Mouse (Mus musculus) hindbrain, embryonic 16.5 days (tissue): ENCODE results near the gene Zbtb20. TPM values are rescaled to one million over a fixed set of nuclear protein-coding genes. Genes with fewer than 3 reads are reported as not detected.
A peak's percentile ranks its signal among the peaks of the same experiment; 100 is the strongest.

Experiments used
- ATAC-seq: fragments of 200-750 bp; cut with Nextera tagmentation; 2 replicates; pipeline ENCODE4 v1.8.0; 2017; ENCODE audit warnings: moderate TSS enrichment, moderate library complexity
- H3K27ac ChIP-seq: fragments of 300-500 bp; sonication (generic); 2 replicates; pipeline ENCODE4 v1.5.1; 2014; ENCODE audit warnings: low read depth, mild to moderate bottlenecking, control low read depth, low read length, moderate library complexity
- H3K27me3 ChIP-seq: fragments of 300-500 bp; sonication (generic); replicated peaks from 2 replicates; pipeline ENCODE4 v1.6.1; 2014; ENCODE audit warnings: low read length; ENCODE audit not compliant: control insufficient read depth, insufficient read depth
- H3K36me3 ChIP-seq: fragments of 300-500 bp; sonication (generic); 2 replicates; pipeline ENCODE4 v1.6.1; 2014; ENCODE audit warnings: mild to moderate bottlenecking, low read length, moderate library complexity, mixed read lengths; ENCODE audit not compliant: control insufficient read depth, insufficient read depth
- H3K4me1 ChIP-seq: fragments of 300-500 bp; sonication (generic); 2 replicates; pipeline ENCODE4 v1.6.1; 2014; ENCODE audit warnings: low read depth, low read length; ENCODE audit not compliant: control insufficient read depth, insufficient read depth
- H3K4me2 ChIP-seq: fragments of 300-500 bp; sonication (generic); 2 replicates; pipeline ENCODE4 v1.6.1; 2014; ENCODE audit warnings: mild to moderate bottlenecking, low read length, control low read depth, moderate library complexity
- H3K4me3 ChIP-seq: fragments of 300-500 bp; sonication (generic); 2 replicates; pipeline ENCODE4 v1.5.1; 2014; ENCODE audit warnings: mild to moderate bottlenecking, low read length, control low read depth, moderate library complexity
- H3K9ac ChIP-seq: fragments of 300-500 bp; sonication (generic); 2 replicates; pipeline ENCODE4 v1.6.1; 2014; ENCODE audit warnings: low read depth, mild to moderate bottlenecking, control low read depth, low read length, moderate library complexity
- H3K9me3 ChIP-seq: fragments of 300-500 bp; sonication (generic); 2 replicates; pipeline ENCODE4 v1.6.1; 2014; ENCODE audit warnings: mild to moderate bottlenecking, low read length, moderate library complexity; ENCODE audit not compliant: control insufficient read depth
- WGBS: fragments of 180-500 bp; shearing (Covaris S2); extraction: QIAGEN DNeasy Blood & Tissue Kit; methylation state at CpG from one replicate; pipeline ENCODE4 v1.1.7; 2014; 5-methylcytosine and 5-hydroxymethylcytosine counted together
- polyA plus RNA-seq: library from polyadenylated mRNA; unstranded; fragments of >200 nt; fragmentation: Nextera tagmentation; extraction: Ambion mirVana; gene quantifications from 2 replicates; pipeline ENCODE4 v1.2.1, GENCODE M21; 2015

The Zbtb20 gene
- polyA plus RNA-seq, 1 experiment from 2014 or later: 46.6 TPM

- Histone ChIP-seq H3K9ac (no peak overlapping the region), H3K27ac (no peak overlapping the region), H3K36me3 (no peaks in the 10 kb centered on the region), H3K4me3 (no peak overlapping the region), H3K9me3 (no peaks in the 10 kb centered on the region), H3K4me2 (no peak overlapping the region), H3K27me3 (no peaks in the 10 kb centered on the region), H3K4me1 (no peaks in the 10 kb centered on the region)
- 95% methylated on average over 7 of the region's 7 CpGs for WGBS
- ATAC-seq: no peak
Measured at GRCm38 (mm10) chr16:43634037-43634436, 758.4 kb downstream of the Zbtb20 start.

GRCm38 (mm10) chr16:43637241-43637640, 761.6 kb downstream of the Zbtb20 start:
- Histone ChIP-seq H3K4me1 (no peaks in the 10 kb centered on the region), H3K27ac (no peak overlapping the region), H3K27me3 (no peaks in the 10 kb centered on the region), H3K36me3 (no peaks in the 10 kb centered on the region), H3K9ac (no peak overlapping the region), H3K4me3 (no peak overlapping the region), H3K4me2 (no peak overlapping the region), H3K9me3 (no peaks in the 10 kb centered on the region)
- WGBS: 94% methylated on average over 8 of the region's 8 CpGs
- no peak for ATAC-seq

- Histone ChIP-seq H3K4me3 (no peak overlapping the region), H3K9me3 (no peaks in the 10 kb centered on the region), H3K4me1 (no peaks in the 10 kb centered on the region), H3K36me3 (no peaks in the 10 kb centered on the region), H3K27ac (no peak overlapping the region; the same call in 1 of the 2 replicates), H3K4me2 (no peak overlapping the region), H3K27me3 (no peaks in the 10 kb centered on the region), H3K9ac (no peak overlapping the region)
- ATAC-seq: peak; percentile 61; the same call in 1 of the 2 replicates
- 76% methylated on average over 19 of the region's 21 CpGs for WGBS
Measured at GRCm38 (mm10) chr16:43638406-43639049, 762.8 kb downstream of the Zbtb20 start.

- H3K36me3 ChIP-seq: no peaks in the 10 kb centered on the region
- ATAC-seq: no peak
- WGBS: 89% methylated on average over 8 of the region's 8 CpGs
- H3K27ac ChIP-seq: no peak overlapping the region
- H3K27me3 ChIP-seq: no peaks in the 10 kb centered on the region
- H3K4me2 ChIP-seq: no peak overlapping the region
- H3K9ac ChIP-seq: no peak overlapping the region
- no peak overlapping the region for H3K4me3 ChIP-seq
- H3K9me3 ChIP-seq: no peaks in the 10 kb centered on the region
- H3K4me1 ChIP-seq: no peaks in the 10 kb centered on the region
Measured at GRCm38 (mm10) chr16:43641230-43641629, 765.5 kb downstream of the Zbtb20 start.

GRCm38 (mm10) chr16:43645879-43646278, 770.2 kb downstream of the Zbtb20 start:
- Histone ChIP-seq H3K36me3 (no peaks in the 10 kb centered on the region), H3K27ac (no peak overlapping the region), H3K4me2 (no peak overlapping the region), H3K4me3 (no peak overlapping the region), H3K9ac (no peak overlapping the region), H3K27me3 (no peaks in the 10 kb centered on the region), H3K4me1 (no peaks in the 10 kb centered on the region), H3K9me3 (no peaks in the 10 kb centered on the region)
- ATAC-seq: no peak
- 76% methylated on average over 4 of the region's 4 CpGs for WGBS

GRCm38 (mm10) chr16:43646943-43647342, 771.3 kb downstream of the Zbtb20 start:
- no peak overlapping the region for H3K27ac ChIP-seq
- no peaks in the 10 kb centered on the region for H3K9me3 ChIP-seq
- H3K9ac ChIP-seq: no peak overlapping the region
- no peak overlapping the region for H3K4me2 ChIP-seq
- no peak for ATAC-seq
- H3K27me3 ChIP-seq: no peaks in the 10 kb centered on the region
- H3K36me3 ChIP-seq: no peaks in the 10 kb centered on the region
- H3K4me3 ChIP-seq: no peak overlapping the region
- no peaks in the 10 kb centered on the region for H3K4me1 ChIP-seq
- whole genome bisulfite sequencing: 92% methylated on average over 3 of the region's 3 CpGs

- Histone ChIP-seq H3K27me3 (no peaks in the 10 kb centered on the region), H3K9ac (no peak overlapping the region), H3K4me1 (no peaks in the 10 kb centered on the region), H3K9me3 (no peaks in the 10 kb centered on the region), H3K4me2 (no peak overlapping the region), H3K27ac (no peak overlapping the region), H3K4me3 (no peak overlapping the region), H3K36me3 (no peaks in the 10 kb centered on the region)
- no peak for ATAC-seq
- 93% methylated on average over 1 of the region's 1 CpGs for WGBS
Measured at GRCm38 (mm10) chr16:43647641-43648040, 772.0 kb downstream of the Zbtb20 start.

GRCm38 (mm10) chr16:43650355-43651080, 774.8 kb downstream of the Zbtb20 start:
- H3K9ac ChIP-seq: no peak overlapping the region
- no peaks in the 10 kb centered on the region for H3K36me3 ChIP-seq
- WGBS: 97% methylated on average over 3 of the region's 3 CpGs
- no peaks in the 10 kb centered on the region for H3K27me3 ChIP-seq
- no peak overlapping the region for H3K4me2 ChIP-seq
- no peak overlapping the region for H3K4me3 ChIP-seq
- ATAC-seq: no peak
- no peak overlapping the region for H3K27ac ChIP-seq
- H3K9me3 ChIP-seq: no peaks in the 10 kb centered on the region
- H3K4me1 ChIP-seq: no peaks in the 10 kb centered on the region

- no peak overlapping the region for H3K4me2 ChIP-seq
- H3K27me3 ChIP-seq: no peaks in the 10 kb centered on the region
- ATAC-seq: no peak
- WGBS: 80% methylated on average over 2 of the region's 2 CpGs
- H3K9me3 ChIP-seq: no peaks in the 10 kb centered on the region
- no peak overlapping the region for H3K27ac ChIP-seq
- H3K9ac ChIP-seq: no peak overlapping the region
- no peak overlapping the region for H3K4me3 ChIP-seq
- H3K4me1 ChIP-seq: no peaks in the 10 kb centered on the region
- no peaks in the 10 kb centered on the region for H3K36me3 ChIP-seq
Measured at GRCm38 (mm10) chr16:43653288-43653687, 777.6 kb downstream of the Zbtb20 start.
